Mouse (Mus musculus) limb, embryonic 15.5 days (tissue): ENCODE data around the gene Ccdc39. TPM values are rescaled to one million over a fixed set of nuclear protein-coding genes. Genes with fewer than 3 reads are reported as not detected.

Source experiments
- polyA plus RNA-seq: library from polyadenylated mRNA; unstranded; fragments of >200 nt; fragmentation: Nextera tagmentation; extraction: Ambion mirVana; gene quantifications from 2 replicates; pipeline ENCODE4 v1.2.1, GENCODE M21; 2015

The Ccdc39 gene
- polyA plus RNA-seq, 1 experiment from 2014 or later: 3.3 TPM

Other genes with a start within 250 kb of the Ccdc39 start
- gene Ttc14, start 44.5 kb downstream of the Ccdc39 start, polyA plus RNA-seq: 56.6 and 69.1 TPM in 2 replicates
- 54.0 and 58.6 TPM in 2 replicates for gene Fxr1, start 175.6 kb upstream of the Ccdc39 start, polyA plus RNA-seq
- gene Dnajc19, start 237.0 kb upstream of the Ccdc39 start, polyA plus RNA-seq: 98.8 and 115 TPM in 2 replicates